ENCODE assay signal across 27 mouse cellular contexts in genomic region chr12:100515493-100515892, GRCm38 (mm10). TPM values are rescaled to one million over a fixed set of nuclear protein-coding genes. Genes with fewer than 3 reads are reported as not detected.
DNase-seq lines count a peak whose midpoint lies in the region; ATAC-seq and TF ChIP-seq lines count a peak whose summit lies in the region.
"Had no signal": no experiment of that assay in that cellular context is flagged by ENCODE, and none has a peak within 500 bp of the region (broad histone marks: within the 10 kb centered on the region; RNA-seq: fewer than 3 reads in every experiment).

No protein-coding gene starts in this region.

- intact Hi-C loops in gastrocnemius, adult 2 months (cut with DNase I) = loop anchor here (10.0 kb wide), 1 partner anchor 61 kb away; no protein-coding TSS in a partner anchor

- no peaks in the 10 kb centered on the region for H3K9me3 ChIP-seq in kidney, postnatal 0 days (replicated peaks; ENCODE audit: low read length)
- H3K9me3 ChIP-seq: embryonic facial prominence, embryonic 15.5 days; forebrain, embryonic 10.5 days; forebrain, embryonic 12.5 days; G1E had no signal

- no peak overlapping the region for H3K9ac ChIP-seq in kidney, postnatal 0 days (ENCODE audit: low read depth, low read length)
- H3K9ac ChIP-seq: embryonic facial prominence, embryonic 13.5 days; embryonic facial prominence, embryonic 15.5 days; forebrain, embryonic 12.5 days had no signal

- 0 out of 2 replicates have a peak overlapping the region, but pooled peaks have one; percentile 6 for H3K27ac ChIP-seq in gastrocnemius, adult 2 months
- peak overlapping the region; percentile 18; the same call in 1 of the 2 replicates for H3K27ac ChIP-seq in kidney, adult 2 months (ENCODE audit: insufficient read depth, low read depth, low read length)
- H3K27ac ChIP-seq in kidney, postnatal 0 days = 0 out of 2 replicates have a peak overlapping the region, but pooled peaks have one; percentile 19
- H3K27ac ChIP-seq: embryonic facial prominence, embryonic 13.5 days; embryonic facial prominence, embryonic 15.5 days; forebrain, embryonic 10.5 days; forebrain, embryonic 12.5 days had no signal

- no peaks in the 10 kb centered on the region for H3K36me3 ChIP-seq in kidney, adult 2 months (ENCODE audit: control insufficient read depth, insufficient read depth, low read length)
- no peaks in the 10 kb centered on the region for H3K36me3 ChIP-seq in kidney, postnatal 0 days (ENCODE audit: insufficient read depth, low read length)

- TF ChIP-seq POLR2A in kidney, adult 2 months (IDR thresholded peaks at IDR 0.05; ENCODE audit: low read depth, low read length) = no peak

- WGBS in kidney, adult 2 months = 74% methylated on average over 4 of the region's 4 CpGs
- 91% methylated on average over 4 of the region's 4 CpGs for WGBS in kidney, postnatal 0 days

- H3K27me3 ChIP-seq in kidney, adult 2 months (replicated peaks; ENCODE audit: control insufficient read depth, insufficient read depth, low read length) = no peaks in the 10 kb centered on the region
- no peaks in the 10 kb centered on the region for H3K27me3 ChIP-seq in kidney, postnatal 0 days (ENCODE audit: insufficient read depth, low read length)
- H3K27me3 ChIP-seq: CH12.LX; embryonic facial prominence, embryonic 13.5 days; embryonic facial prominence, embryonic 15.5 days; forebrain, embryonic 12.5 days; Patski had no signal

- no peak for ATAC-seq in kidney, postnatal 0 days (replicated peaks; ENCODE audit: low FRiP score, low read depth)
- ATAC-seq: CD4-positive, CD25-positive, alpha-beta regulatory T cell, adult 4 months; forebrain, embryonic 14.5 days; forebrain, embryonic 16.5 days; Patski had no signal

- no peak for DNase-seq in gastrocnemius, adult 2 months
- no peak for DNase-seq in gastrocnemius, postnatal 25 days
- no peak for DNase-seq in kidney, adult 2 months
- DNase-seq in kidney, postnatal 14 days = no peak
- DNase-seq in kidney, postnatal 0 days (ENCODE audit: low spot score) = no peak
- no peak for DNase-seq in kidney, postnatal 10 days
- DNase-seq: adrenal gland, postnatal 10 days; adrenal gland, postnatal 25 days; B cell, adult 2 months; cerebellum, adult 11 months; cerebellum, adult 18-20 months; cerebellum, adult 8-10 months; cerebellum, adult 9-11 months; cerebellum, postnatal 14 days; cerebellum, postnatal 36 days; embryo, embryonic 11 days had no signal

- TF ChIP-seq CTCF in gastrocnemius, adult 2 months (IDR thresholded peaks at IDR 0.05) = no peak
- TF ChIP-seq CTCF in kidney, adult 2 months (conservative IDR thresholded peaks at IDR 0.05; ENCODE audit: insufficient read depth, insufficient read length, low read depth, low read length) = no peak
- TF ChIP-seq CTCF in kidney, postnatal 0 days (IDR thresholded peaks at IDR 0.05; ENCODE audit: low read depth) = no peak

- H3K4me1 ChIP-seq in kidney, adult 2 months (ENCODE audit: control insufficient read depth, insufficient read depth, low read length) = peaks cover 36% of the 10 kb centered on the region
- H3K4me1 ChIP-seq in kidney, postnatal 0 days (replicated peaks; ENCODE audit: insufficient read depth, low read length) = peaks cover 11% of the 10 kb centered on the region; the same call in 1 of the 2 replicates

- no peak overlapping the region for H3K4me2 ChIP-seq in kidney, postnatal 0 days (ENCODE audit: low read length)
- H3K4me2 ChIP-seq: embryonic facial prominence, embryonic 13.5 days; embryonic facial prominence, embryonic 15.5 days; forebrain, embryonic 12.5 days had no signal

- H3K4me3 ChIP-seq in gastrocnemius, adult 2 months = no peak overlapping the region
- no peak overlapping the region for H3K4me3 ChIP-seq in kidney, adult 2 months (ENCODE audit: insufficient read depth, low read depth, low read length)
- H3K4me3 ChIP-seq in kidney, postnatal 0 days (replicated peaks; ENCODE audit: low read depth, low read length) = no peak overlapping the region
- H3K4me3 ChIP-seq: embryonic facial prominence, embryonic 13.5 days; embryonic facial prominence, embryonic 15.5 days; erythroblast, embryonic 14.5 days; forebrain, embryonic 10.5 days; forebrain, embryonic 12.5 days had no signal

RNA-seq across cellular contexts. Expression of gene Ttc7b, which starts 5.1 kb away (rescaled TPM):
- 100 to 1,000 TPM; 147 to 160 TPM for total RNA-seq in gastrocnemius, adult 2 months (2021)
- 100 to 1,000 TPM in 1 of 2 experiments, 10 to 100 TPM in 1; 98.3 to 136 TPM for total RNA-seq in gastrocnemius, postnatal 25 days (2021)
- 42.1 and 55.5 TPM in 2 replicates for polyA plus RNA-seq in kidney, adult 2 months (2012; rRNA removed)
- polyA plus RNA-seq in kidney, postnatal 0 days (2015; fragmentation: Nextera tagmentation; extraction: Ambion mirVana) = 5.0 and 6.1 TPM in 2 replicates
